In the genomic region with DNA sequence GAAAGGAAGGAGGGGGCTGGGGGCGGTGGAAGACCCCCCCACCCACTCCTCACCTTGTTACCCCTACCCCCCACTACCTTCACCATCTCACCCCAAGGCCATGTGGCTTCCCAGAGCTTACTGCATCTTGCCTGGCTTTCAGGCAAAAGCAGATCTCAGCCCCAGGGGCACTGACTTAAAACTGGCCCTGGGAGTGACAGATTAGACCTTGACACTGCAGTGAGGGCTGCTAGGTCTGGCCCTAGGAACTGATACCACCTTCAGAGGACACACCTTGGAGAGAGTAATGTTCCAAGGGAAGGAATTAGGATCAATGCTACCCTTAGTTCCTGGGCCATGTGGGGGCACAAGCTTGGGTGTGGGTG, we compare ENCODE assay signal across 8 mouse cellular contexts. TPM values are rescaled to one million over a fixed set of nuclear protein-coding genes. Genes with fewer than 3 reads are reported as not detected.
DNase-seq lines count a peak whose midpoint lies in the region; ATAC-seq and TF ChIP-seq lines count a peak whose summit lies in the region.

No protein-coding gene starts in this region.

- H3K27me3 ChIP-seq in kidney, adult 2 months (replicated peaks; ENCODE audit: control insufficient read depth, insufficient read depth, low read length) = no peaks in the 10 kb centered on the region
- no peaks in the 10 kb centered on the region for H3K27me3 ChIP-seq in MEL (ENCODE audit: control insufficient read depth in 1 of 2, insufficient read depth in 2 of 2, low read length in 2 of 2)
- H3K27me3 ChIP-seq in forebrain, embryonic 14.5 days (replicated peaks; ENCODE audit: control insufficient read depth, insufficient read depth, low read length) = no peaks in the 10 kb centered on the region
- no peaks in the 10 kb centered on the region for H3K27me3 ChIP-seq in liver, embryonic 11.5 days (replicated peaks; ENCODE audit: control insufficient read depth, insufficient read depth, low read length)
- no peaks in the 10 kb centered on the region for H3K27me3 ChIP-seq in stomach, postnatal 0 days (ENCODE audit: control insufficient read depth, insufficient read depth, low read length)

- H3K9ac ChIP-seq in MEL (ENCODE audit: control insufficient read depth, low read depth, low read length, poor library complexity, severe bottlenecking) = peak overlapping the region; percentile 6; the same call in 1 of the 2 replicates
- peak overlapping the region; percentile 73; the same call in 1 of the 2 replicates for H3K9ac ChIP-seq in forebrain, embryonic 14.5 days (ENCODE audit: low read length)
- H3K9ac ChIP-seq in liver, embryonic 11.5 days (ENCODE audit: low read depth, low read length) = peak overlapping the region; percentile 93; the same call in 1 of the 2 replicates
- no peak overlapping the region; the same call in 1 of the 2 replicates for H3K9ac ChIP-seq in stomach, postnatal 0 days (ENCODE audit: low read length)

- no peak for TF ChIP-seq CTCF in kidney, adult 2 months (conservative IDR thresholded peaks at IDR 0.05; ENCODE audit: insufficient read depth, insufficient read length, low read depth, low read length)
- TF ChIP-seq CTCF in MEL (IDR thresholded peaks at IDR 0.05 in 2 of 3, conservative IDR thresholded peaks at IDR 0.05 in 1 of 3; ENCODE audit: control insufficient read depth in 1 of 3, insufficient read depth in 1 of 3, low read depth in 2 of 3, low read length in 3 of 3, poor library complexity in 1 of 3, severe bottlenecking in 1 of 3) = no peak
- TF ChIP-seq CTCF in stomach, postnatal 0 days (IDR thresholded peaks at IDR 0.05; ENCODE audit: low read depth) = no peak

- no peaks in the 10 kb centered on the region for H3K36me3 ChIP-seq in kidney, adult 2 months (ENCODE audit: control insufficient read depth, insufficient read depth, low read length)
- H3K36me3 ChIP-seq in MEL (ENCODE audit: control insufficient read depth in 1 of 2, insufficient read depth in 2 of 2, low read length in 2 of 2) = peaks cover 0 to 7% of the 10 kb centered on the region in 2 experiments; a peak in 2 of 4 replicates
- H3K36me3 ChIP-seq in forebrain, embryonic 14.5 days (ENCODE audit: control insufficient read depth, insufficient read depth, low read length) = no peaks in the 10 kb centered on the region
- H3K36me3 ChIP-seq in liver, embryonic 11.5 days (ENCODE audit: control insufficient read depth, insufficient read depth, low read length) = no peaks in the 10 kb centered on the region
- H3K36me3 ChIP-seq in stomach, postnatal 0 days (ENCODE audit: control insufficient read depth, insufficient read depth, low read length) = no peaks in the 10 kb centered on the region

- H3K9me3 ChIP-seq in MEL (replicated peaks; ENCODE audit: insufficient read depth, low read length) = no peaks in the 10 kb centered on the region
- H3K9me3 ChIP-seq in forebrain, embryonic 14.5 days (replicated peaks; ENCODE audit: control insufficient read depth, low read length) = no peaks in the 10 kb centered on the region
- H3K9me3 ChIP-seq in liver, embryonic 11.5 days (ENCODE audit: control insufficient read depth, low read length) = no peaks in the 10 kb centered on the region
- H3K9me3 ChIP-seq in stomach, postnatal 0 days (ENCODE audit: control insufficient read depth, low read length) = no peaks in the 10 kb centered on the region

- no peak overlapping the region for H3K27ac ChIP-seq in kidney, adult 2 months (ENCODE audit: insufficient read depth, low read depth, low read length)
- no peak overlapping the region for H3K27ac ChIP-seq in MEL (ENCODE audit: control insufficient read depth, low read depth, low read length)
- no peak overlapping the region for H3K27ac ChIP-seq in forebrain, embryonic 14.5 days (ENCODE audit: low read depth, low read length)
- H3K27ac ChIP-seq in liver, embryonic 11.5 days (ENCODE audit: low read depth, low read length) = no peak overlapping the region; the same call in 1 of the 2 replicates
- H3K27ac ChIP-seq in stomach, postnatal 0 days (replicated peaks) = no peak overlapping the region

- peak overlapping the region; percentile 37; the same call in 1 of the 2 replicates for H3K4me3 ChIP-seq in kidney, adult 2 months (ENCODE audit: insufficient read depth, low read depth, low read length)
- H3K4me3 ChIP-seq in MEL (ENCODE audit: control insufficient read depth in 1 of 2, insufficient read depth in 1 of 2, low read depth in 2 of 2, low read length in 2 of 2) = peak overlapping the region; percentile 11 to 90; a peak in 3 of 4 replicates
- peak overlapping the region; percentile 61 for H3K4me3 ChIP-seq in forebrain, embryonic 14.5 days (ENCODE audit: low read depth, low read length)
- peak overlapping the region; percentile 82 for H3K4me3 ChIP-seq in liver, embryonic 11.5 days (ENCODE audit: low read depth, low read length)
- peak overlapping the region; percentile 86 for H3K4me3 ChIP-seq in stomach, postnatal 0 days (ENCODE audit: low read depth, low read length)

- TF ChIP-seq RAD21 in MEL (IDR thresholded peaks at IDR 0.05; ENCODE audit: low read depth, low read length) = no peak

- TF ChIP-seq EP300 in MEL (IDR thresholded peaks at IDR 0.05; ENCODE audit: low read depth in 1 of 2, low read length in 2 of 2) = no peak
- TF ChIP-seq EP300 in stomach, postnatal 0 days (optimal IDR thresholded peaks at IDR 0.05) = no peak

- no CpG with 5 or more reads among the region's 1 CpGs for WGBS in kidney, adult 2 months
- 0% methylated on average over 1 of the region's 1 CpGs for WGBS in forebrain, embryonic 14.5 days
- WGBS in liver, embryonic 11.5 days = 0% methylated on average over 1 of the region's 1 CpGs
- 0% methylated on average over 1 of the region's 1 CpGs for WGBS in stomach, postnatal 0 days

- peaks cover 28% of the 10 kb centered on the region for H3K4me1 ChIP-seq in kidney, adult 2 months (ENCODE audit: control insufficient read depth, insufficient read depth, low read length)
- H3K4me1 ChIP-seq in MEL (ENCODE audit: control insufficient read depth in 1 of 2, insufficient read depth in 2 of 2, low read length in 2 of 2) = peaks cover 5 to 9% of the 10 kb centered on the region in 2 experiments; a peak in 3 of 4 replicates
- no peaks in the 10 kb centered on the region for H3K4me1 ChIP-seq in forebrain, embryonic 14.5 days (ENCODE audit: control insufficient read depth, insufficient read depth, low read length)
- peaks cover 13% of the 10 kb centered on the region for H3K4me1 ChIP-seq in liver, embryonic 11.5 days (replicated peaks; ENCODE audit: control insufficient read depth, insufficient read depth, low read length)
- H3K4me1 ChIP-seq in stomach, postnatal 0 days (replicated peaks; ENCODE audit: control insufficient read depth, insufficient read depth) = peaks cover 2% of the 10 kb centered on the region; the same call in 1 of the 2 replicates

- H3K4me2 ChIP-seq in forebrain, embryonic 14.5 days (ENCODE audit: low read length) = peak overlapping the region; percentile 89
- H3K4me2 ChIP-seq in liver, embryonic 11.5 days = peak overlapping the region; percentile 78
- H3K4me2 ChIP-seq in stomach, postnatal 0 days (replicated peaks; ENCODE audit: low read depth) = peak overlapping the region; percentile 84

- peaks cover 18% of the 10 kb centered on the region for H3K79me2 ChIP-seq in MEL (ENCODE audit: control insufficient read depth, insufficient read depth, low read length, poor library complexity)

- TF ChIP-seq POLR2A in kidney, adult 2 months (IDR thresholded peaks at IDR 0.05; ENCODE audit: low read depth, low read length) = no peak
- no peak for TF ChIP-seq POLR2A in MEL (IDR thresholded peaks at IDR 0.05; ENCODE audit: control insufficient read depth in 1 of 2, insufficient read depth in 1 of 2, low read depth in 1 of 2, low read length in 2 of 2, poor library complexity in 1 of 2)

- ATAC-seq in forebrain, embryonic 14.5 days = no peak
- ATAC-seq in liver, embryonic 11.5 days (replicated peaks; ENCODE audit: low FRiP score) = peak; percentile 72
- ATAC-seq in stomach, postnatal 0 days (ENCODE audit: low FRiP score, low TSS enrichment) = peak; percentile 40; the same call in 1 of the 2 replicates

- no peak for DNase-seq in kidney, adult 2 months
- DNase-seq in kidney, postnatal 10 days = no peak
- no peak for DNase-seq in MEL (ENCODE audit: low read depth, low spot score)
- no peak for DNase-seq in forebrain, embryonic 14.5 days (ENCODE audit: low spot score)
- DNase-seq in liver, embryonic 11.5 days (ENCODE audit: low spot score) = no peak
- no peak for DNase-seq in stomach, postnatal 0 days (ENCODE audit: low spot score)
- no peak for DNase-seq in embryo, embryonic 11 days
- no peak for DNase-seq in right cerebral cortex, postnatal 14 days

TF ChIP-seq in MEL, 35 proteins besides CTCF, POLR2A, EP300 and RAD21:
- no peak for TF ChIP-seq USF1 (IDR thresholded peaks at IDR 0.05; ENCODE audit: low read depth, low read length)
- TF ChIP-seq ZNF384 (IDR thresholded peaks at IDR 0.05; ENCODE audit: low read depth, low read length) = no peak
- no peak for TF ChIP-seq MAZ (IDR thresholded peaks at IDR 0.05; ENCODE audit: low read depth, low read length)
- TF ChIP-seq E2F4 (IDR thresholded peaks at IDR 0.05; ENCODE audit: borderline replicate concordance, low read depth, low read length) = no peak
- TF ChIP-seq MYC (IDR thresholded peaks at IDR 0.05; ENCODE audit: low read depth, low read length) = no peak
TF ChIP-seq in MEL: peak in this region for 0.

RNA-seq across cellular contexts. Expression of gene Suclg2, which starts 0.4 kb away (rescaled TPM):
- polyA plus RNA-seq in kidney, adult 2 months (2012; rRNA removed) = 88.8 and 126 TPM in 2 replicates
- 46.5 and 49.1 TPM in 2 replicates for total RNA-seq in MEL (2012; rRNA removed)
- polyA plus RNA-seq in MEL (2012; ENCODE audit: insufficient read depth in 1 of 2, insufficient read length in 2 of 2, low read depth in 1 of 2, low replicate concordance in 2 of 2, missing spikeins in 1 of 2) = 10 to 100 TPM in 1 of 2 experiments, not detected in 1; 40.0 TPM
- 21.4 and 22.3 TPM in 2 replicates for polyA plus RNA-seq in forebrain, embryonic 14.5 days (2014; fragmentation: Nextera tagmentation; extraction: Ambion mirVana)
- polyA plus RNA-seq in liver, embryonic 11.5 days (2014; fragmentation: Nextera tagmentation; extraction: Ambion mirVana) = 83.0 and 92.7 TPM in 2 replicates
- polyA plus RNA-seq in stomach, postnatal 0 days (2015; fragmentation: Nextera tagmentation; extraction: Ambion mirVana) = 67.6 and 72.4 TPM in 2 replicates
